Mouse (Mus musculus): ENCODE results near the gene T2. TPM values are rescaled to one million over a fixed set of nuclear protein-coding genes. Genes with fewer than 3 reads are reported as not detected.

T2 gene
- polyA plus RNA-seq, 1 experiment = 0.16 TPM

- Histone ChIP-seq H3K27ac (ENCODE audit: control insufficient read depth, insufficient read depth, low read depth, low read length) (no peak overlapping the region), H3K4me3 (ENCODE audit: control insufficient read depth, low read depth, low read length) (no peak overlapping the region), H3K27me3 (ENCODE audit: control insufficient read depth, insufficient read depth, low read length) (no peaks in the 10 kb centered on the region), H3K36me3 (ENCODE audit: control insufficient read depth, insufficient read depth, low read length) (no peaks in the 10 kb centered on the region), H3K4me1 (ENCODE audit: control insufficient read depth, insufficient read depth, low read length) (no peaks in the 10 kb centered on the region)
- TF ChIP-seq POLR2A (IDR thresholded peaks at IDR 0.05; ENCODE audit: control insufficient read depth, low read depth, low read length) (no peak), CTCF (IDR thresholded peaks at IDR 0.05; ENCODE audit: control insufficient read depth, insufficient read depth, insufficient replicate concordance, low read depth, low read length) (no peak)
Measured at GRCm38 (mm10) chr17:8408589-8409295, 53.0 kb downstream of the T2 start.

GRCm38 (mm10) chr17:8410330-8410729, 54.5 kb downstream of the T2 start:
- Histone ChIP-seq H3K27me3 (ENCODE audit: control insufficient read depth, insufficient read depth, low read length) (no peaks in the 10 kb centered on the region), H3K4me1 (ENCODE audit: control insufficient read depth, insufficient read depth, low read length) (no peaks in the 10 kb centered on the region), H3K36me3 (ENCODE audit: control insufficient read depth, insufficient read depth, low read length) (no peaks in the 10 kb centered on the region), H3K4me3 (ENCODE audit: control insufficient read depth, low read depth, low read length) (no peak overlapping the region), H3K27ac (ENCODE audit: control insufficient read depth, insufficient read depth, low read depth, low read length) (no peak overlapping the region)
- TF ChIP-seq CTCF (IDR thresholded peaks at IDR 0.05; ENCODE audit: control insufficient read depth, insufficient read depth, insufficient replicate concordance, low read depth, low read length) (no peak), POLR2A (IDR thresholded peaks at IDR 0.05; ENCODE audit: control insufficient read depth, low read depth, low read length) (no peak)

GRCm38 (mm10) chr17:8413656-8414055, 57.9 kb downstream of the T2 start:
- no peak for TF ChIP-seq CTCF (IDR thresholded peaks at IDR 0.05; ENCODE audit: control insufficient read depth, insufficient read depth, insufficient replicate concordance, low read depth, low read length)
- no peak for TF ChIP-seq POLR2A (IDR thresholded peaks at IDR 0.05; ENCODE audit: control insufficient read depth, low read depth, low read length)
- Histone ChIP-seq H3K27ac (ENCODE audit: control insufficient read depth, insufficient read depth, low read depth, low read length) (no peak overlapping the region), H3K27me3 (ENCODE audit: control insufficient read depth, insufficient read depth, low read length) (no peaks in the 10 kb centered on the region), H3K4me3 (ENCODE audit: control insufficient read depth, low read depth, low read length) (no peak overlapping the region), H3K4me1 (ENCODE audit: control insufficient read depth, insufficient read depth, low read length) (no peaks in the 10 kb centered on the region), H3K36me3 (ENCODE audit: control insufficient read depth, insufficient read depth, low read length) (no peaks in the 10 kb centered on the region)

- no peak overlapping the region for H3K27ac ChIP-seq (ENCODE audit: control insufficient read depth, insufficient read depth, low read depth, low read length)
- no peaks in the 10 kb centered on the region for H3K4me1 ChIP-seq (ENCODE audit: control insufficient read depth, insufficient read depth, low read length)
- H3K4me3 ChIP-seq (ENCODE audit: control insufficient read depth, low read depth, low read length) = no peak overlapping the region
- H3K27me3 ChIP-seq (ENCODE audit: control insufficient read depth, insufficient read depth, low read length) = no peaks in the 10 kb centered on the region
- TF ChIP-seq CTCF (IDR thresholded peaks at IDR 0.05; ENCODE audit: control insufficient read depth, insufficient read depth, insufficient replicate concordance, low read depth, low read length) = no peak
- TF ChIP-seq POLR2A (IDR thresholded peaks at IDR 0.05; ENCODE audit: control insufficient read depth, low read depth, low read length) = no peak
- no peaks in the 10 kb centered on the region for H3K36me3 ChIP-seq (ENCODE audit: control insufficient read depth, insufficient read depth, low read length)
Measured at GRCm38 (mm10) chr17:8415533-8415932, 59.7 kb downstream of the T2 start.

- H3K27me3 ChIP-seq (ENCODE audit: control insufficient read depth, insufficient read depth, low read length) = no peaks in the 10 kb centered on the region
- no peak overlapping the region for H3K4me3 ChIP-seq (ENCODE audit: control insufficient read depth, low read depth, low read length)
- no peaks in the 10 kb centered on the region for H3K4me1 ChIP-seq (ENCODE audit: control insufficient read depth, insufficient read depth, low read length)
- no peaks in the 10 kb centered on the region for H3K36me3 ChIP-seq (ENCODE audit: control insufficient read depth, insufficient read depth, low read length)
- TF ChIP-seq POLR2A (IDR thresholded peaks at IDR 0.05; ENCODE audit: control insufficient read depth, low read depth, low read length) (no peak), CTCF (IDR thresholded peaks at IDR 0.05; ENCODE audit: control insufficient read depth, insufficient read depth, insufficient replicate concordance, low read depth, low read length) (no peak)
- H3K27ac ChIP-seq (ENCODE audit: control insufficient read depth, insufficient read depth, low read depth, low read length) = no peak overlapping the region
Measured at GRCm38 (mm10) chr17:8416865-8417264, 61.1 kb downstream of the T2 start.

GRCm38 (mm10) chr17:8420739-8421138, 64.9 kb downstream of the T2 start:
- Histone ChIP-seq H3K36me3 (ENCODE audit: control insufficient read depth, insufficient read depth, low read length) (no peaks in the 10 kb centered on the region), H3K4me1 (ENCODE audit: control insufficient read depth, insufficient read depth, low read length) (no peaks in the 10 kb centered on the region), H3K27ac (ENCODE audit: control insufficient read depth, insufficient read depth, low read depth, low read length) (no peak overlapping the region), H3K27me3 (ENCODE audit: control insufficient read depth, insufficient read depth, low read length) (no peaks in the 10 kb centered on the region), H3K4me3 (ENCODE audit: control insufficient read depth, low read depth, low read length) (no peak overlapping the region)
- TF ChIP-seq CTCF (IDR thresholded peaks at IDR 0.05; ENCODE audit: control insufficient read depth, insufficient read depth, insufficient replicate concordance, low read depth, low read length) (no peak), POLR2A (IDR thresholded peaks at IDR 0.05; ENCODE audit: control insufficient read depth, low read depth, low read length) (no peak)

GRCm38 (mm10) chr17:8421517-8421916, 65.7 kb downstream of the T2 start:
- Histone ChIP-seq H3K4me1 (ENCODE audit: control insufficient read depth, insufficient read depth, low read length) (no peaks in the 10 kb centered on the region), H3K36me3 (ENCODE audit: control insufficient read depth, insufficient read depth, low read length) (no peaks in the 10 kb centered on the region), H3K4me3 (ENCODE audit: control insufficient read depth, low read depth, low read length) (no peak overlapping the region), H3K27me3 (ENCODE audit: control insufficient read depth, insufficient read depth, low read length) (no peaks in the 10 kb centered on the region), H3K27ac (ENCODE audit: control insufficient read depth, insufficient read depth, low read depth, low read length) (no peak overlapping the region)
- TF ChIP-seq POLR2A (IDR thresholded peaks at IDR 0.05; ENCODE audit: control insufficient read depth, low read depth, low read length) (no peak), CTCF (IDR thresholded peaks at IDR 0.05; ENCODE audit: control insufficient read depth, insufficient read depth, insufficient replicate concordance, low read depth, low read length) (no peak)

All from testis, adult 2 months (tissue).